In the genomic region with DNA sequence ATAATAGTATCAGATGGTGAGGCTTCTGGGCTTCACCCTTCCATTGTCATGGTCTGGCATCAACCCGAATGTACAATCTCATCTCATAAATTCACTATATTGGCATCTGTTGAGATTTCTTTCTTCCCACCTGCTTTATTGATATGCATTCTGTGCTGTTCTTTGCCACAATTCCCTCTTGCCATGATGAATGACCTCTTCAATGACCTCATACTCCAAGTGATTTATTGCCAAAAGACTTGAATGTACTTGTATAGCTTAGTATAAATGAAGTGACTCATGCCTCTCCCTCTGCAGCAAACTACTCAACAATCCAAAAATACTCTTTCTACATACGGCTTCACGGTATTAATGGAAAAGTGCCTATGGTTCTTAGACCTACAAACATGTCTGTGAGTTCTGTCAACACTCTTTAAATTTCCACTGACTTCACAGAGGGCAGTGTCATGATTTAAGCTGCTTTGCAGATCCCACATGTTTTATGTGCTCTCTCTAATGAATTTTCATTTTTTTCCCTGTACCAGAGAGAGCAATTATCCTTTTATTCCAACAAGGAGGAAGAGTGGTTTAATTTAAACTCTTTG, we compare ENCODE assay signal across 22 mouse cellular contexts.
DNase-seq lines count a peak whose midpoint lies in the region; ATAC-seq and TF ChIP-seq lines count a peak whose summit lies in the region.
"Had no signal": no experiment of that assay in that cellular context is flagged by ENCODE, and none has a peak within 500 bp of the region (broad histone marks: within the 10 kb centered on the region; RNA-seq: fewer than 3 reads in every experiment).

No protein-coding gene starts in this region.

- H3K27ac ChIP-seq in lung, embryonic 14.5 days (ENCODE audit: low read depth): no peak overlapping the region
- H3K27ac ChIP-seq in limb, embryonic 14.5 days (replicated peaks; ENCODE audit: low read depth, low read length): no peak overlapping the region
- H3K27ac ChIP-seq: embryonic facial prominence, embryonic 15.5 days; forebrain, embryonic 10.5 days; gastrocnemius, adult 2 months; hindbrain, embryonic 10.5 days; hindbrain, embryonic 14.5 days had no signal

- no peak for ATAC-seq in lung, embryonic 14.5 days (ENCODE audit: insufficient read depth)
- no peak for ATAC-seq in limb, embryonic 14.5 days (ENCODE audit: low FRiP score, low read depth)
- ATAC-seq in inflammation-experienced regulatory T-cells, adult 6 months: no peak
- ATAC-seq: CD4-positive, CD25-positive, alpha-beta regulatory T cell, adult 4 months; forebrain, embryonic 14.5 days had no signal

- DNase-seq in embryo, embryonic 10.5 days (ENCODE audit: low spot score): peak; percentile 19
- no peak for DNase-seq in embryo, embryonic 10 days (ENCODE audit: low spot score)
- peak; percentile 1 for DNase-seq in lung, embryonic 14.5 days
- DNase-seq in lung, postnatal 14 days: no peak
- DNase-seq in limb, embryonic 14.5 days (ENCODE audit: low spot score): peak; percentile 15
- no peak for DNase-seq in testis, postnatal 14 days (ENCODE audit: low spot score)
- DNase-seq: adrenal gland, postnatal 14 days; B cell, adult 2 months; cerebellum, adult 2 months; cerebellum, postnatal 10 days; gastrocnemius, adult 2 months; gastrocnemius, postnatal 25 days had no signal

- H3K27me3 ChIP-seq in lung, embryonic 14.5 days (ENCODE audit: insufficient read depth, low read length): no peaks in the 10 kb centered on the region
- H3K27me3 ChIP-seq in limb, embryonic 14.5 days (ENCODE audit: control insufficient read depth, insufficient read depth, low read length): no peaks in the 10 kb centered on the region
- H3K27me3 ChIP-seq: embryonic facial prominence, embryonic 15.5 days; heart, embryonic 12.5 days had no signal

- no peaks in the 10 kb centered on the region for H3K9me3 ChIP-seq in lung, embryonic 14.5 days (ENCODE audit: low read depth, low read length)
- H3K9me3 ChIP-seq in limb, embryonic 14.5 days (ENCODE audit: control insufficient read depth, low read length): no peaks in the 10 kb centered on the region
- H3K9me3 ChIP-seq: embryonic facial prominence, embryonic 15.5 days; forebrain, embryonic 10.5 days; G1E; heart, embryonic 12.5 days; hindbrain, embryonic 10.5 days had no signal

- no peak for TF ChIP-seq CTCF in lung, embryonic 14.5 days (IDR thresholded peaks at IDR 0.05; ENCODE audit: low read depth)

- no peaks in the 10 kb centered on the region for H3K36me3 ChIP-seq in lung, embryonic 14.5 days (ENCODE audit: insufficient read depth)
- H3K36me3 ChIP-seq in limb, embryonic 14.5 days (ENCODE audit: control insufficient read depth, insufficient read depth, low read length): no peaks in the 10 kb centered on the region
- H3K36me3 ChIP-seq: embryonic facial prominence, embryonic 15.5 days; forebrain, embryonic 10.5 days; G1E; heart, embryonic 12.5 days; hindbrain, embryonic 10.5 days had no signal

- H3K4me3 ChIP-seq in lung, embryonic 14.5 days (ENCODE audit: low read depth, low read length): no peak overlapping the region
- H3K4me3 ChIP-seq in limb, embryonic 14.5 days (replicated peaks; ENCODE audit: low read length): no peak overlapping the region
- H3K4me3 ChIP-seq: embryonic facial prominence, embryonic 15.5 days; erythroblast, embryonic 14.5 days; forebrain, embryonic 10.5 days; gastrocnemius, adult 2 months; heart, embryonic 12.5 days; hindbrain, embryonic 10.5 days had no signal

- no peak overlapping the region for H3K4me2 ChIP-seq in lung, embryonic 14.5 days
- H3K4me2 ChIP-seq in limb, embryonic 14.5 days (replicated peaks; ENCODE audit: low read depth, low read length, severe bottlenecking): no peak overlapping the region
- H3K4me2 ChIP-seq: embryonic facial prominence, embryonic 15.5 days; heart, embryonic 12.5 days; hindbrain, embryonic 14.5 days had no signal

- WGBS in lung, embryonic 14.5 days: 44% methylated on average over 3 of the region's 3 CpGs
- WGBS in limb, embryonic 14.5 days: 24% methylated on average over 3 of the region's 3 CpGs

- TF ChIP-seq POLR2A in limb, embryonic 14.5 days (IDR thresholded peaks at IDR 0.05; ENCODE audit: borderline replicate concordance, extremely low read depth, insufficient read depth, insufficient read length): no peak

- no peak overlapping the region for H3K9ac ChIP-seq in lung, embryonic 14.5 days
- H3K9ac ChIP-seq in limb, embryonic 14.5 days (ENCODE audit: low read depth, low read length, severe bottlenecking): no peak overlapping the region
- H3K9ac ChIP-seq: embryonic facial prominence, embryonic 15.5 days; heart, embryonic 12.5 days; hindbrain, embryonic 14.5 days had no signal

- no peaks in the 10 kb centered on the region for H3K4me1 ChIP-seq in lung, embryonic 14.5 days (ENCODE audit: insufficient read depth)
- H3K4me1 ChIP-seq in limb, embryonic 14.5 days (ENCODE audit: control insufficient read depth, insufficient read depth, low read length): no peaks in the 10 kb centered on the region
- H3K4me1 ChIP-seq: embryonic facial prominence, embryonic 15.5 days; forebrain, embryonic 10.5 days; heart, embryonic 12.5 days; hindbrain, embryonic 10.5 days had no signal

Comparison
In these comparisons a context has a peak if more than half of its experiments do, and no peak if none do; other contexts are left out.
1. DNase-seq: peak in embryo, embryonic 10.5 days (single experiment), lung, embryonic 14.5 days (single experiment) and limb, embryonic 14.5 days (single experiment); none in embryo, embryonic 10 days (single experiment), lung, postnatal 14 days (single experiment) and testis, postnatal 14 days (single experiment).